Mouse (Mus musculus) intestine, embryonic 15.5 days (tissue): ENCODE measurements around the gene Glis3. TPM values are rescaled to one million over a fixed set of nuclear protein-coding genes. Genes with fewer than 3 reads are reported as not detected.
A peak's percentile ranks its signal among the peaks of the same experiment; 100 is the strongest.

ENCODE experiments used
- ATAC-seq: fragments of 200-750 bp; cut with Nextera tagmentation; 2 replicates; pipeline ENCODE4 v1.8.0; 2017; ENCODE audit warnings: moderate TSS enrichment, moderate library complexity
- H3K27ac ChIP-seq: fragments of 300-500 bp; sonication (generic); 2 replicates; pipeline ENCODE4 v1.5.1; 2015; ENCODE audit warnings: mild to moderate bottlenecking, inconsistent platforms
- H3K27me3 ChIP-seq: fragments of 300-500 bp; sonication (generic); replicated peaks from 2 replicates; pipeline ENCODE4 v1.6.1; 2015; ENCODE audit warnings: inconsistent platforms
- H3K36me3 ChIP-seq: fragments of 300-500 bp; sonication (generic); 2 replicates; pipeline ENCODE4 v1.6.1; 2015; ENCODE audit warnings: inconsistent platforms
- H3K4me1 ChIP-seq: fragments of 300-500 bp; sonication (generic); replicated peaks from 2 replicates; pipeline ENCODE4 v1.6.1; 2015; ENCODE audit warnings: inconsistent platforms
- H3K4me2 ChIP-seq: fragments of 300-500 bp; sonication (generic); replicated peaks from 2 replicates; pipeline ENCODE4 v1.6.1; 2015; ENCODE audit warnings: mild to moderate bottlenecking, inconsistent platforms
- H3K4me3 ChIP-seq: fragments of 300-500 bp; sonication (generic); replicated peaks from 2 replicates; pipeline ENCODE4 v1.5.1; 2015; ENCODE audit warnings: inconsistent platforms
- H3K9ac ChIP-seq: fragments of 300-500 bp; sonication (generic); 2 replicates; pipeline ENCODE4 v1.6.1; 2015; ENCODE audit warnings: inconsistent platforms
- H3K9me3 ChIP-seq: fragments of 300-500 bp; sonication (generic); 2 replicates; pipeline ENCODE4 v1.6.1; 2016; ENCODE audit warnings: inconsistent platforms
- WGBS: fragments of 180-500 bp; shearing (Covaris S2); methylation state at CpG from one replicate; pipeline ENCODE4 v1.1.7; 2015; 5-methylcytosine and 5-hydroxymethylcytosine counted together
- polyA plus RNA-seq: library from polyadenylated mRNA; unstranded; fragments of >200 nt; fragmentation: Nextera tagmentation; extraction: Ambion mirVana; gene quantifications from 2 replicates; pipeline ENCODE4 v1.2.1, GENCODE M21; 2015

The Glis3 gene
- polyA plus RNA-seq, 1 experiment from 2014 or later = 1.3 TPM

DNA sequence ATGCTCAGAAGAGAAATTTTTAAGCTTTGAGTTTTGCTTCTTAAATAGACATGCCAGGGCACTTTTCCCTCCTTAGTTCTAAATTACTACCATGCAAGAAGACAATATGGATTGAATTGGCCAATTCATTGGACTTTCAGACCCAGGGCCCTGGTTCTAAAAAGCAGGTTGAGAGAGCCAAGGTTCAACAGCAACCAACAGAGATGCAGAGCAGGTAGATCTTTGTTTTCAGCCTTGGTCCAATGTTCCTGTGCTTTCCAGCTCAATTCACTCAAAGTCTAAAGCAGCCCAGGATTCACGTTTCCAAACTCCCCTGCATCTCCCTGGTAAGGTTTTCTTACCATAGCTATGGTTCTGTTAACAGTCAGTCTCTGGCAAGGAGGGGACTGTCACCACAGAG lies 63.4 kb downstream of the Glis3 start:
- H3K27ac ChIP-seq = no peak overlapping the region
- H3K9ac ChIP-seq = no peak overlapping the region
- no peak for ATAC-seq
- H3K4me1 ChIP-seq = no peaks in the 10 kb centered on the region
- no peak overlapping the region for H3K4me3 ChIP-seq
- H3K9me3 ChIP-seq = no peaks in the 10 kb centered on the region
- H3K36me3 ChIP-seq = no peaks in the 10 kb centered on the region
- no peak overlapping the region for H3K4me2 ChIP-seq
- 77% methylated on average over 1 of the region's 1 CpGs for WGBS
- H3K27me3 ChIP-seq = no peaks in the 10 kb centered on the region

DNA sequence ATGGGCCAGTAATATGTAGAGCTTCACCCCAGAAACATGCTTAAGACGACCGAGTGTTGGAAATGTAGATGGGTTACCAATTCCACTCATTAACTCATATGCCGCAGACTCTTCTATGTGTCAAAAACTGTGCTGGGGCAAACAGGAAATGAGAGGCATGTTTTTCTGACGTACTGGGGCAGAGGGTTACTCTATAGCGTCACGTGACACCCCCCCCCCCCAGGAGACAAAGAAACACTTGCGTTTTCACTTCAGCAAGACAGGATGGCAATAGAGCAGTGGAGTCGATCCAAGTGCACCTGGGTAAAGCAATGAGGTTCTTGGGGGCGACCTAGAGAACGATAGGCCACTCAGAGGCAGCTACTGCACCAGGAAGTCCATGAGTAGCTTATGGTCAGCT lies 67.6 kb downstream of the Glis3 start:
- no peak overlapping the region for H3K9ac ChIP-seq
- no peak overlapping the region for H3K4me3 ChIP-seq
- H3K4me1 ChIP-seq = peaks cover 8% of the 10 kb centered on the region; the same call in 1 of the 2 replicates
- no peaks in the 10 kb centered on the region for H3K36me3 ChIP-seq
- no peaks in the 10 kb centered on the region for H3K9me3 ChIP-seq
- no peaks in the 10 kb centered on the region for H3K27me3 ChIP-seq
- no peak overlapping the region for H3K27ac ChIP-seq
- no peak overlapping the region for H3K4me2 ChIP-seq
- WGBS = 87% methylated on average over 10 of the region's 10 CpGs
- ATAC-seq = no peak

DNA sequence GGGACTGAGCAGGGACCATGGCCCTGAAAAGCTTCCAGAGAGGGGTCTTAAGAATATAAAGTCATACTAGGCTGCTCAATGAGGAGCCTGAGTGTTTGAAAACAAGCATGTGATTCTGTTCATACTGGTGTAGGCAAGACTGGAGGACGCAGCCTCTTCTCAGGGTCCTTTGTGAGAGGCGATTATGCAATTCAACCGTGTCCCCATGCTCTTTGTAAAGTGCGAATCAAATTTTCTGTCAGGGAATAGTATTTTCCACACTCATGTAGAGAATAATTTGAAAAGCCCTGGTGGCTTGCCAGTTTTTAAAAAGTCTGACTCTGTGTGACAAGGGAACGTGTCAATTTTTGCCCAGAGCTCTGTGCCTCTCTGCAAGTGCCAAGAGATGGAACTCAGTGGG lies 71.1 kb downstream of the Glis3 start:
- H3K27ac ChIP-seq = no peak overlapping the region
- H3K9ac ChIP-seq = no peak overlapping the region
- no peaks in the 10 kb centered on the region for H3K27me3 ChIP-seq
- no peak overlapping the region for H3K4me2 ChIP-seq
- no peak overlapping the region for H3K4me3 ChIP-seq
- H3K36me3 ChIP-seq = no peaks in the 10 kb centered on the region
- no peaks in the 10 kb centered on the region for H3K9me3 ChIP-seq
- WGBS = 93% methylated on average over 5 of the region's 5 CpGs
- no peak for ATAC-seq
- peaks cover 8% of the 10 kb centered on the region; the same call in 1 of the 2 replicates for H3K4me1 ChIP-seq

DNA sequence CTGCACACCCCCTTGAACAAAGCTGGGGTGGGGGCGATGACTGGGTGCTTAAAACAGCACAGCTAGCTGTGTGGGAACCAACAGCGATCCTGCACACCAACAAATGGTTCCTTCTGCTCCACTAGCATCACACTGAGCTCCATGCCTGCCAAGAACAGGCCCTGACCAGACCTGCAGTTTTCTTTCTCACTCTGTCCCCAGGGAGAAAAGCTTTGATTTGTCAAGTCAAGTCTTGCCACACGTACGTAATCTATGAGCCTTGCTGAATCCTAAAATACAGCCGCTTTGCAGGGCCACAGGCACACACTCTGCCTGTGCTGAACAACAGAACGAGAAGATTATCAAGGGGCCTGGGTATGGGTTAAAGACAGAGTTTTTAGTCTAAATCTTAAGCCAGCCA lies 71.6 kb downstream of the Glis3 start:
- H3K36me3 ChIP-seq = no peaks in the 10 kb centered on the region
- no peak overlapping the region for H3K9ac ChIP-seq
- H3K4me1 ChIP-seq = peaks cover 8% of the 10 kb centered on the region; the same call in 1 of the 2 replicates
- H3K4me2 ChIP-seq = no peak overlapping the region
- WGBS = 66% methylated on average over 6 of the region's 6 CpGs
- no peaks in the 10 kb centered on the region for H3K27me3 ChIP-seq
- H3K4me3 ChIP-seq = no peak overlapping the region
- H3K27ac ChIP-seq = no peak overlapping the region
- H3K9me3 ChIP-seq = no peaks in the 10 kb centered on the region
- no peak for ATAC-seq

DNA sequence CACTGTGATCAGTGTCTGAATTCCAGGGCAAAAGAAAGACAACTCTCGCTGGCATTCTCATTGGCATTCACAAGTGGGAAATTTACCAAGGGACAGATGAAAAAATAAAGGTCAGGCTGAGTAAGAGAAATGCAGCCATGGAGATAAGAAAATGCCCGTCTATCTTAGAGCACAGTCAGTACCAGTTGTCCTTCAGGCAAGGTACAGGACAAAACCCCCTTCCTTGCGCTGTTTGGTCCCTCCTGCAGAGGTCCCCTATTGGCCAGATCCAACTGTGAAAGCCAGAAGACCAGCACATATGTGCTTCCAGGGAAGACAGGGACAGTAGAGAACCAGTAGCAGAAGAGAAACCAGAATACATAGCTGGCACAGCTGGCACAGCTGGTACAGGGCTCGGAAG lies 79.0 kb downstream of the Glis3 start:
- no peaks in the 10 kb centered on the region for H3K36me3 ChIP-seq
- WGBS = 84% methylated on average over 4 of the region's 4 CpGs
- no peak for ATAC-seq

DNA sequence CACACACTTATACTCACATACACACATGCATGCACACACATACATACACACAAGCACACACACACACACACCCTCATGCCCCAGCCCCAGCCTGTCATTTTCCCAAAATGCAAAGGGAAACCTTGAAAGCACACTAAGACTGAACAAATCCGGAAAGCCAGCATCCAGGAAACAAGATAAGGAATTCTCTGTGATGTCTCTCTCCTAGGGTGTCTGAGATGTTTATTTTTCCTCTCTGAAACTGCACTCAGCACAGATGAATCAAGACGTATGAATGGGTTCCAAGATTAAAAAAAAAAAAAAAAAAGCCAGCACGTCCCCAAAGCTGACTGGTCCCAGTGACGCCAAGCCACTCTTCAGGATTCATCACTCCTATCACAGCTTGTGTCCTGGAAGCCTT lies 85.7 kb downstream of the Glis3 start:
- Histone ChIP-seq H3K4me2 (0 out of 2 replicates have a peak overlapping the region, but pooled peaks have one; percentile 14), H3K9ac (no peak overlapping the region), H3K9me3 (no peaks in the 10 kb centered on the region), H3K27ac (no peak overlapping the region), H3K4me1 (0 out of 2 replicates have a peak, but pooled peaks cover 9% of the 10 kb centered on the region), H3K4me3 (no peak overlapping the region), H3K36me3 (no peaks in the 10 kb centered on the region), H3K27me3 (no peaks in the 10 kb centered on the region)
- WGBS = 35% methylated on average over 4 of the region's 4 CpGs
- ATAC-seq = no peak

More for the DNA sequence above, 79.0 kb downstream of the Glis3 start:
- Histone ChIP-seq H3K9ac (no peak overlapping the region), H3K4me1 (no peaks in the 10 kb centered on the region), H3K27ac (no peak overlapping the region), H3K9me3 (no peaks in the 10 kb centered on the region), H3K4me2 (no peak overlapping the region), H3K4me3 (no peak overlapping the region), H3K27me3 (no peaks in the 10 kb centered on the region)

DNA sequence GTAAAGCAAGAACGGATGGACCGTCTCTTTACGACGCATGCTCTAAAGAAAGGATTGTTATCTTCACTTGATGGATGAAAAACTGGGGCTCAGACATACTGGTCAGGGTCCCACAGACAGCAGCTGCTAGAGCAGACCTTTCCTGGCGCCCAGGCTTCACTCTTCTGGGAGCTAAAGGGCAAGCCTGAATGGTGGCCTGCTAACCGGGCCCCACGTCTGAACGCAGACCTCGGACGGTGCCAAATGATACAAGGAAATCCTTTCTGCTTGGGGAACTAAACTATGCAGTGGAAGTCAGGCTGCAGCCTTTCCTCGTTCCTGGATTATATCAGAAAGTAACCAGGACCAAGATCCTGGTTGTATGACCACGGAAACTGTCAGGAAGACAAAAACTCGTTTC lies 86.9 kb downstream of the Glis3 start:
- no peak for ATAC-seq
- 0 out of 2 replicates have a peak overlapping the region, but pooled peaks have one; percentile 27 for H3K27ac ChIP-seq

DNA sequence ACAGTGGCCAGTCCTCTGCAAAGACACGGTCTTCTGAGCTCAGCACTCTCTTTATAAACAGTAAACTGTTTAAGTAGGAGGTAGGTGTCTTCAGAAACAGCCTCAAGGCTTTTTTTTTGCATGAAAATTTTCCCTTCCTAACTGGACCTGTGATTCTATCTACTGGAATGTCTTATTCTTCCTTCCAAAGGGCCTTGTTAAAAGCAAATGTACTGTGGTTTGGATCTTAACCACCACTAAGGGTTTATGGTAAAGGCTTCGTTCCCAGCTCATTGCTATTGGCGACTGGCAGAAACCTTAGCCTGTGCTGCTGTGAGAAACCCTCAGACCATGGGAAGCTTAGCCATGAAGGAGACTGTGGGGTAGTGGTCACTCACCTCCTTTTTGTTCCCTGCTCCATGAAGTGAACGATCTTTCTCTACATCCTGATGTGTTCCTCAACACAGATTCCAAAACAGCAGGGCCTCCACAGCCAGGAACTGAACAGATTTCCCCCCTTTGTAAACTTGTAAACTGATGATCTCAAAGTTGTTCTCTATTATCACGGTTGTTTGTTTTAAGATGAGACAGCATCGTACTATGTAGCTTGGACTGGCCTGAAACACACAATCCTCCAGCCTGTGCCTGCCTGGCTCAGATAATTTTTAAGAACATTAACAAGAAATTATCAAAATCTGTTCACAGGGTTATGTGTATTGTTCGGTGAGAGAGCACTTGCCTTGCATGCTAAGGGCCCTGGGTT lies 88.0 kb downstream of the Glis3 start:
- H3K4me1 ChIP-seq = 0 out of 2 replicates have a peak, but pooled peaks cover 9% of the 10 kb centered on the region
- H3K27ac ChIP-seq = no peak overlapping the region
- H3K4me2 ChIP-seq = no peak overlapping the region
- no peak overlapping the region for H3K4me3 ChIP-seq
- no peak overlapping the region for H3K9ac ChIP-seq
- no peaks in the 10 kb centered on the region for H3K36me3 ChIP-seq
- H3K9me3 ChIP-seq = no peaks in the 10 kb centered on the region
- no peak for ATAC-seq
- WGBS = 74% methylated on average over 7 of the region's 7 CpGs
- H3K27me3 ChIP-seq = no peaks in the 10 kb centered on the region

More for the DNA sequence above, 86.9 kb downstream of the Glis3 start:
- H3K4me3 ChIP-seq = no peak overlapping the region
- 57% methylated on average over 13 of the region's 13 CpGs for WGBS
- no peaks in the 10 kb centered on the region for H3K36me3 ChIP-seq
- no peaks in the 10 kb centered on the region for H3K27me3 ChIP-seq
- no peaks in the 10 kb centered on the region for H3K9me3 ChIP-seq
- 0 out of 2 replicates have a peak, but pooled peaks cover 9% of the 10 kb centered on the region for H3K4me1 ChIP-seq
- no peak overlapping the region for H3K9ac ChIP-seq
- H3K4me2 ChIP-seq = no peak overlapping the region

DNA sequence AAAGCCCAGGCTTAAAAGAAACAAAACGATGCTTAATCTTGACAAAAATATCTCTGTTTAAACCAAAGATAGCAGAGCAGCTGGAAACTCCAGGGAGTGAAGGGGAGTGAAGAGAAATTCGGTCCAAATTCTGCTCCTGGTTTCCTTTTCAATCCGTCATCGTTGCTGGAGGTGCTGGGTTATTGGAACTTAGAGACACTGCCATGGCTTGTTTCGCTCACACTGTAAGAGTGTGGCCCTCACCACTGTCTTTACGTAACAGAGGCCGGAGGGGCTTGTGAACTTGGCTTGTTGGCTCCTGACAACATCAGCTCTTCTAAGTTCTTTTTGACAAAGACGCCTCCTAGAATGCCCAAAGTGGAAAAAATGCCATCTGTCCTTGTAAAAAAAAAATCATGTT lies 99.4 kb downstream of the Glis3 start:
- Histone ChIP-seq H3K27ac (no peak overlapping the region), H3K9me3 (no peaks in the 10 kb centered on the region), H3K27me3 (no peaks in the 10 kb centered on the region), H3K36me3 (no peaks in the 10 kb centered on the region), H3K4me2 (no peak overlapping the region), H3K9ac (no peak overlapping the region), H3K4me1 (no peaks in the 10 kb centered on the region), H3K4me3 (no peak overlapping the region)
- WGBS = 63% methylated on average over 8 of the region's 8 CpGs
- no peak for ATAC-seq

DNA sequence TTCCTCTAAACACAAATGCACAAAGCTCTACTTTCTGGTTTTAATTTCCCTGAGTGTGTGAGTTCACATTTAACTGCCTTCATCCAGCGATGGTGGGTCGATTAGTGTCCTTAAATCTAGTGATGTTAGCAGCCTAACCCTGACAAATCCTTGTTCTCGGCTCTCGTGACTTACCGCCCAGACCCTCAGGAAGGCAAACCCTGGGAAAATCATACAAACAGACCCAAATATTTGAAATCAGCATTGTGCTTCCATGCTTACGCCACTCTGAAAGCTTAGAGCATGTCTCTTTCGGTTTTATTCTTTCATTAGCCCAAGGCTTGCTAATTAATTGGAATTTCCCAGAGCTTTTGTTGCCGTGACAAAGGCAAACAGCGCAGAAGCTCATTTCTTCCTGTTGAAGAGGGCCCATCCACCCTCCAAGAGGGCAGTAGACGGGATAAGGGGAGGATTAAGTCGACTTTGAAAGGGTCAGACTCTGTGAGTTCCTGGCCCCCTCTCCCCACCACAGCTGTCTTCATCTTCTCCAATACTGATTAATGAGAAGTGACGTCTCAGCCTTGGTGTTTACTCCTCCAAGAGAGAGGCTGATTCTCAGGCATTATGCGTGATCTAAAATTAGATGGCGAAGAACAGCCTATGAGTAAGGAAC lies 100.0 kb downstream of the Glis3 start:
- Histone ChIP-seq H3K4me1 (no peaks in the 10 kb centered on the region), H3K4me3 (no peak overlapping the region), H3K4me2 (no peak overlapping the region), H3K9me3 (no peaks in the 10 kb centered on the region), H3K27ac (no peak overlapping the region), H3K9ac (no peak overlapping the region), H3K36me3 (no peaks in the 10 kb centered on the region), H3K27me3 (no peaks in the 10 kb centered on the region)
- ATAC-seq = no peak
- 57% methylated on average over 14 of the region's 14 CpGs for WGBS

DNA sequence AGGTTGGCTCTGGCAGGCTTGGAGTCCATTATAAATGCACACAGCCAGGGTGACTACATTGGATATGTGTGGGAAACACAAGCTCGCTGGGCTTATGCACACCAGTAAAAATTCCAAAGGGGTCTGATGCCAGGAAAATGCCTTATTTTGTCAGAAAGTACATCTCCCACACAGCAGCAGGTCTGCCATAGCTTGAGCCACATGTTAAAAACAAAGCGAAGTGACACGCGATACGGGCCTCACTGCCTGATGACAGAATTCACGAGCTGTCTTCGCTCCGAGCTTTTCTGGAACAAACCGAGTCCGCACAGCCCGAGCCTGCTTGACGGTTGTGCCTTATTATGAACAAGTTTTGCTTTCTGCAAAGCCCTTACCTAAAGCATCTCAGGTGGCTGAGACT lies 102.9 kb downstream of the Glis3 start:
- 90% methylated on average over 12 of the region's 12 CpGs for WGBS

DNA sequence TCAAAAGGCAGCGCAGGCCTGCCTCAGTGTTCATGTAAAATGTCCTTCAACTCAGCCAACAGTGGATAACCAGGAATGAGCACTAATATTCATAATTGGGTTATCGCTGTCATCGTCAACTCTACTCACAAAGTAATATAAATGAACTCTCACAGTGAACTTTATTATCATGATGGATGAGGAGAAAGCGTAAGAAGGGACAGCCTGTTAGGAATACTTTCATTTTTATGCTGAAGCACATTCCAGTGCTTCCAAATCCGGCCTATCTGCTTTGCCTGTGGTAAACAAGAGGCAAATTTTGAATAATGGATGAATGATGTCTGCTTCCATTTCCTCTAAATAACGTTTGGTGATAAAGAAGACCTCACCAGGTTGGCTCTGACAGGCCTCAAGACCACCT lies 103.3 kb downstream of the Glis3 start:
- no peak for ATAC-seq
- Histone ChIP-seq H3K27ac (no peak overlapping the region), H3K4me1 (no peaks in the 10 kb centered on the region)

More for the DNA sequence above, 102.9 kb downstream of the Glis3 start:
- Histone ChIP-seq H3K4me2 (no peak overlapping the region), H3K36me3 (no peaks in the 10 kb centered on the region), H3K9me3 (no peaks in the 10 kb centered on the region), H3K9ac (no peak overlapping the region), H3K4me1 (no peaks in the 10 kb centered on the region), H3K4me3 (no peak overlapping the region), H3K27me3 (no peaks in the 10 kb centered on the region), H3K27ac (no peak overlapping the region)
- ATAC-seq = no peak

DNA sequence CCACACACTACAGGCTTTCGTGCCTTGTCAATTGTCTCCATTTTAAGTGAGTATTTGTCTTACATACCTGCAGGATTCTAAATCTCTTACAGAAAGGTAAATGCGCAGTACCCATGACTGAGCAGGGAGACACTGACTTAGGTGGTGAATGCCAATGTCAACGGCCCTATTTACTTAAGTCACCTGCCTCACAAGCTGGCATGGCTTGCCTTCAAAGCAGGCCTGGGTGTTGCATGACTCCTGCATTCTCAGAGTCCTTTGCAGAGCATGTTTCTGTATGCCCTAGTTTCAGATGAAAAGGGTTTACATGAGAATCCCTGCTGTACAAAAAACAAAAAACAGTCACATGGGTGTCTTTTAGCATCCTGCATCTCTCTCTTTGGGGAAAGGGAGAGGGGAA lies 106.2 kb downstream of the Glis3 start:
- Histone ChIP-seq H3K9ac (no peak overlapping the region), H3K4me1 (no peaks in the 10 kb centered on the region), H3K4me2 (no peak overlapping the region), H3K36me3 (no peaks in the 10 kb centered on the region), H3K27me3 (no peaks in the 10 kb centered on the region), H3K4me3 (no peak overlapping the region), H3K9me3 (no peaks in the 10 kb centered on the region), H3K27ac (no peak overlapping the region)
- no peak for ATAC-seq
- 88% methylated on average over 3 of the region's 3 CpGs for WGBS

More for the DNA sequence above, 103.3 kb downstream of the Glis3 start:
- Histone ChIP-seq H3K27me3 (no peaks in the 10 kb centered on the region), H3K4me3 (no peak overlapping the region), H3K36me3 (no peaks in the 10 kb centered on the region), H3K9me3 (no peaks in the 10 kb centered on the region), H3K4me2 (no peak overlapping the region), H3K9ac (no peak overlapping the region)
- 64% methylated on average over 6 of the region's 6 CpGs for WGBS
